Mouse (Mus musculus) brain, embryonic 14.5 days (tissue): Measurements from ENCODE around the gene Myom3. TPM values are rescaled to one million over a fixed set of nuclear protein-coding genes. Genes with fewer than 3 reads are reported as not detected.

Experiments used
- DNase-seq: peaks from one replicate; pipeline ENCODE4 v3.0.0-alpha.2; 2011; ENCODE audit warnings: low read depth
- CTCF ChIP-seq: fragments of 200-500 bp; IDR thresholded peaks from 2 replicates; pipeline ENCODE4 v1.5.1; 2012; ENCODE audit warnings: inconsistent platforms, mild to moderate bottlenecking, moderate library complexity, borderline replicate concordance; ENCODE audit not compliant: insufficient read depth, insufficient read length; ENCODE audit errors: extremely low read depth
- POLR2A ChIP-seq: fragments of 200-500 bp; IDR thresholded peaks from 2 replicates; pipeline ENCODE4 v1.6.1; 2012; ENCODE audit warnings: mild to moderate bottlenecking, inconsistent platforms, borderline replicate concordance; ENCODE audit not compliant: poor library complexity, insufficient read depth, insufficient read length, severe bottlenecking; ENCODE audit errors: extremely low read depth
- polyA plus RNA-seq: library from polyadenylated mRNA; depleted of rRNA; stranded (reverse); fragments of >200 nt; gene quantifications from 2 replicates; pipeline ENCODE4 v1.2.3, GENCODE M21; 2012; rRNA removed

Myom3 gene
- polyA plus RNA-seq, 1 experiment: 0.15 TPM

DNA sequence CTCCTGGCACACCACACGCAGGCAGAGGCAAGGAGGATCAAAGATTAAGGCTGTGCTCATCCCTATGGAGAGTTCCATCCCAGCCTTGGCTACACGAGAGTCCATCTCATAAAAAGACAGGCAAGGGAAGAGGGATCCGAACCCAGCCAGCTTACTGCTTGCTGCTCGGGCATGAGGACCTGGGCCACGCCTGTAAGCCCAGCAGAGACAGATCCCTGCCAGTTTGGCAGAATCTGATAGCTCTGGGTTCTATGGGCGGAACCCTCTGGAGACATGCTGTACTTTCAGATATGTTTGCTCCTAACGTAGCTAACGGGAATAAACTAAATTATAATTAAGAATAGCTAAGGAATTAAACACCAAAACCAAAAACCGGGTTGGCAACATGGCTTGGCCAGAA, 92.4 kb downstream of the Myom3 start:
- no peak for DNase-seq
- no peak for TF ChIP-seq CTCF
- TF ChIP-seq POLR2A: no peak

DNA sequence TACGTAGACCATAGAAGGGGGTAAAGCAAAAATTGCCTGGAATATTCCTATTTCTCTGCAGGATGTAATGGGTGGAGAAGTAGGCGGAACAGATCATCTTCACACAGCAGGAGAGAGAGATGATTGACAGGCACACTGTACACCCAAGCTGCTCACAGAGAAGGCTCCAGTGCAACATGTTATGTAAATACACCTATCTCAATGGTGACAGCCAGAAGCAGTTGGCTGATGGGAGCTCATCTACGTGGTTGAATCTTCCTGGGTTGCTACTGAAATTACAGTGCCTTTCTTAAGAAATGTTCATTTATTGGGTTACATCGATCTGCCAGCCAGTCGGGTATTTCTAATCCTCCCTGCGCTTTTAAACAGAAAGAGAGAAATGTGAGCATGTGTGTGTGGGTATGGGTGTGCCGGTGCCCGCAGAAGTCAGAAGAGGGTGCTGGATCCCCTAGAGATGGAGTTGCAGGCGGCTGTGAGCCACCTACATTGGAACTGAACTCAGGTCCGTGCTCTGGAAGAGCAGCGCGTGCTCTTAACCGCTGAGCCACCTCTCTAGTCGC, 94.6 kb downstream of the Myom3 start:
- peak; percentile 71 for DNase-seq
- TF ChIP-seq POLR2A (no peak), CTCF (no peak)

DNA sequence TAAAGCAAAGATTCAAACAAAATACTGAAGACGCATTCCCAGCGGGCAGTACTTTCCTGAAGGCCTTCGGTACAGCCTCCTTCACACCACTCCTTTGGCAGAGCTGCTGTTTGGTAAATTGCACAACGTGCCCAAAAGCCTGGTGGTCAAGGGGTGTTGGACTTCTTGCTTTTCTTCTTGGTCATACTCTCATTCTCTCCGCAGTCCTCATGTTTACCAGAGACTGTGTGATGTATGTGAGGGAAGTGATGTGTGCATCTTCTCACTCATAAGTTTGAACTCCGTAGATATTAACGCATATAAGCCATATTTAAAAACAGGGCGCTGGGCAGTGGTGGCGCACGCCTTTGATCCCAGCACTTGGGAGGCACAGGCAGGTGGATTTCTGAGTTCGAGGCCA, 95.1 kb downstream of the Myom3 start:
- no peak for DNase-seq
- TF ChIP-seq POLR2A: no peak
- no peak for TF ChIP-seq CTCF

DNA sequence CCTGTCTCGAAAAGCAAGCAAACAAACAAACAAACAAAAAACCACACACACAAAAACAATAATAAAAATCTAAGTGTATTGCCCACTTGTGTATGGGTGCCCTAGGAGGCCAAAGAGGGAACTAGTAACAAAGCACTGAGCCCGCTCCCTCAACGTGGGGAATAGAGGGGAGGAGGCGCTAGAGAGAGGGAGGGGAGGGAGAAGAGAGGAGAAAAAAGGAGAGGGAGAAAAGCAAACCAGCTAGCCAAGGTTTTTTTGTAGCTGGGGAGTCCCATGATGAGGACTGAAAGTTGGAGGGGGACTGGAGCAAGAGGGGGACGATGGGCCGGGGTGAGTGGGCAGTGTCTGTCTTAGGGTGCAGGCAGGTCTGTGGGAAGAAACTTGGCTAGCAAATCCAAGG, 95.6 kb downstream of the Myom3 start:
- DNase-seq: peak; percentile 78
- TF ChIP-seq CTCF: 0 out of 2 replicates have a peak, but pooled peaks have one; percentile 6
- no peak for TF ChIP-seq POLR2A

DNA sequence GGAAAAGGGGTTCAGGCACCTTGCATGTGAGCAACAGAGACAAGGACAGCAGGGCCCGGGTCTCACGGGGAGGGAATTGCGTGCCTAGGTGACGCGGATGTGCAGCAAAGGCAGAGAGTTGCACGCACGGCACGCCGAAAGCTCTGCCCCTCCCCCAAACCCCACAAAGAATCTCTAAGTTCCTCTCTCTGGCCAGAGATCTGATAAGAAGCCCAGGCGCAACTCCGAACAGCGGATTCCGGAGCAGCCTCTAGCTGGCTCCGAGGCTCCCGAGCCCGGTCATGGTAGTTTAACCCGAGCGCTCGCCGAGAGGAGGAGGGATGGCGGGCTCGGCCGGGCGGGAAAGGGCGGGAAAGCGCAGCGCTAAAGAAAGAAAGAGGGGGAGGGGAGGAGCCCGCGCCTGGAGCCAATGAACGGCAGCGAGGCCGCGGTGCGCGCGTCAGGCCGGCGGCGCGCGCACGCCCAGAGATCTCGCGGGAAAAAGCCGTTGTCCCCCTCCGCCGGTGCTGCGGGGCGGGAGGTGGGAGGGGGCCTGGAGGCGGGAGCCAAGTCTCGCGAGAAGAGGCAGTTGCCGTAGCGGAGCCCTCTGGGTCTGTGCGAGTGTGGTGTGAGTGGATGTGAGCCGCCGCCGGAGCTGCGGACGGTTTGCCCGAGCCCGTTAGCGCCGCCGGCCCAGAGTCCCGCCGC, 96.2 kb downstream of the Myom3 start, which contains the start of gene Srsf10:
Gene Srsf10 (plus strand): TSS at position 212 of the 687 bp plus-strand sequence.
- DNase-seq: peak; percentile 99
- TF ChIP-seq CTCF: no peak
- TF ChIP-seq POLR2A: peak; percentile 91

DNA sequence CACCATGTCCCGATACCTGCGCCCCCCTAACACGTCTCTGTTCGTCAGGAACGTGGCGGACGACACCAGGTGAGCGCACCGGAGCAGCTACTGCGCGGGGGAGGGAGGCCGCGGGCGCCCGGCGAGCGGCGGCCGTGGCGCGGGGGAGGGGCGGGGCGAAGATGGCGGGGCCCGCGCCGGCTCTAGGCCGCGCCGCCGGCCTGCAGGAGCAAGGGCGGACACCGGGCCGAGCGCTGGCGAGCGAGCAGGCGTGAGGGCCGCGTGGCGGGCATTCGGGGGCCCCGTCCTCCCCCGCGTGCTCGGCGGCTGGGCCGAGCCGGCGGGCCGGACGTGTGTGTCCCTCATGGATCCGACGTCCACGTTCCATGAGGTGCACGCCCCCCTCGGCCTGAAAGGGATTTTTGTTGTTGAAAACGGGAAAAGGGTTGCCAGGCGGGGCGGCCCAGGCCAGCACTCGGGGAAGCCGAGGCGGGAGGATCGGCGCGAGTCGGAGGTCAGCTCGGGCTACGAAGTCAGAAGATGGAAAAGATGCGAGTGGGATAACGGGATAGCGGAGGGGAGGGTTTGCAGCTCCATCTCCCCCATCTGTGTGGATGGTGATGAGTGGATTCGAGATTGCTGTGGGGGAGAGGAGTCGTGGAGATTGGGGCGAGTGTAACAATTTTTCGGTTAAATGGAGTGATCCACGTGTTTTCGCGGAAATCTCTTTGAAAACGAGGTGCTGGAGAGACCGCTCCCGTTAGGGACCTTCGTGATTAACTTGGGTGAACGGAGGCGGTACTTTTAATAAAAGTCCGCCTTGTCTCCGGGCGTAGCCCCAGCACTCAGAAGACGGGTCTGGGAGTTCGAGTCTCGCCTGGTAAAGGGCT, 96.9 kb downstream of the Myom3 start:
- TF ChIP-seq POLR2A (no peak), CTCF (no peak)
- DNase-seq: peak; percentile 80

DNA sequence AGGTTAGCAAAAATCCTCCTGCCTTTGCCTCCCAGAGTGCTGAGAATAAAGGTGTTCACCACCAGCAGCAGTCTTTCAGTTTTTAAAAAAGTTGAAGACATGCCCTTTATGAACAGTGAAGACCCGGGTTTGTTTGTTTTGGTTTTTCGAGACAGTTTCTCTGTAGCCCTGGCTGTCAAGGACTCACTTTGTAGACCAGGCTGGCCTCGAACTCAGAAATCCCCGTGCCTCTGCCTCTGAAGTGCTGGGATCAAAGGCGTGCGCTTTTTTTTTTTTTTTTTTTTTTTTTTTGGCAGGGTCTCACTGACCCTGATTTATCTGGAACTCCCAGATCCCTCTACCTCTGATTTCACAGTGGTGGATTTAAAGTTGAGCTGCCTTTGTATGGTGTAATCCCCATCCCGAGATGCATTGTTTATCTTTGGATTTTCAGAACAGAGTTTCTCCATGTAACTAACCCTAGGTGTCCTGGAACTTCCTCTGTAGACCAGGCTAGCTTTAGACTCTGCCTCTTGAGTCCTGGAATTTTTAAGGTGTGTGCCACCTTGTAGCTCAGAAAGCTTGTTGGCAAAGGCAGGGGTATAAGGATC, 98.2 kb downstream of the Myom3 start:
- DNase-seq: no peak
- no peak for TF ChIP-seq POLR2A
- no peak for TF ChIP-seq CTCF

Other genes with a start within 250 kb of the Myom3 start
- 1.6 TPM in 2 replicates for gene Grhl3, start 186.1 kb upstream of the Myom3 start, polyA plus RNA-seq
- gene Ifnlr1, start 73.4 kb upstream of the Myom3 start, polyA plus RNA-seq: 0.50 and 0.62 TPM in 2 replicates
- 0.16 and 0.19 TPM in 2 replicates for gene Il22ra1, start 31.5 kb upstream of the Myom3 start, polyA plus RNA-seq
- gene Srsf10, start 96.0 kb downstream of the Myom3 start, polyA plus RNA-seq: 128 and 142 TPM in 2 replicates
- 67.1 and 74.4 TPM in 2 replicates for gene Pnrc2, start 114.1 kb downstream of the Myom3 start, polyA plus RNA-seq
- 0.19 and 0.25 TPM in 2 replicates for gene Cnr2, start 135.7 kb downstream of the Myom3 start, polyA plus RNA-seq
- 41.7 and 43.1 TPM in 2 replicates for gene Fuca1, start 161.0 kb downstream of the Myom3 start, polyA plus RNA-seq
- 43.5 and 49.8 TPM in 2 replicates for gene Hmgcl, start 186.7 kb downstream of the Myom3 start, polyA plus RNA-seq
- 36.3 and 52.0 TPM in 2 replicates for gene Gale, start 204.0 kb downstream of the Myom3 start, polyA plus RNA-seq
- gene Lypla2, start 212.9 kb downstream of the Myom3 start, polyA plus RNA-seq: 167 and 198 TPM in 2 replicates
- gene Pithd1, start 227.5 kb downstream of the Myom3 start, polyA plus RNA-seq: 50.8 and 57.8 TPM in 2 replicates